Mouse (Mus musculus) lung, postnatal 0 days (tissue): ENCODE data around the gene Grm1. TPM values are rescaled to one million over a fixed set of nuclear protein-coding genes. Genes with fewer than 3 reads are reported as not detected.

Experiments used
- ATAC-seq: fragments of 200-750 bp; cut with Nextera tagmentation; 2 replicates; pipeline ENCODE4 v1.8.0; 2017; ENCODE audit warnings: moderate library complexity
- DNase-seq: peaks from one replicate; pipeline ENCODE4 v3.0.0-alpha.2; 2016; ENCODE audit warnings: low spot score
- H3K27ac ChIP-seq: fragments of 300-500 bp; sonication (generic); 2 replicates; pipeline ENCODE4 v1.5.1; 2014; ENCODE audit warnings: antibody characterized with exemption, mild to moderate bottlenecking, low read length, mixed read lengths
- H3K27me3 ChIP-seq: fragments of 300-500 bp; sonication (generic); replicated peaks from 2 replicates; pipeline ENCODE4 v1.6.1; 2014; ENCODE audit warnings: low read length, mixed read lengths; ENCODE audit not compliant: insufficient read depth
- H3K36me3 ChIP-seq: fragments of 300-500 bp; sonication (generic); 2 replicates; pipeline ENCODE4 v1.6.1; 2014; ENCODE audit warnings: low read length, mixed read lengths; ENCODE audit not compliant: insufficient read depth
- H3K4me1 ChIP-seq: fragments of 300-500 bp; sonication (generic); 2 replicates; pipeline ENCODE4 v1.6.1; 2014; ENCODE audit warnings: antibody characterized with exemption, low read depth, low read length, mixed read lengths; ENCODE audit not compliant: insufficient read depth
- H3K4me2 ChIP-seq: fragments of 300-500 bp; sonication (generic); replicated peaks from 2 replicates; pipeline ENCODE4 v1.6.1; 2014; ENCODE audit warnings: low read depth, mild to moderate bottlenecking, low read length, moderate library complexity, mixed read lengths
- H3K4me3 ChIP-seq: fragments of 300-500 bp; sonication (generic); 2 replicates; pipeline ENCODE4 v1.5.1; 2014; ENCODE audit warnings: low read depth, low read length
- H3K9ac ChIP-seq: fragments of 300-500 bp; sonication (generic); replicated peaks from 2 replicates; pipeline ENCODE4 v1.6.1; 2014; ENCODE audit warnings: low read depth, mild to moderate bottlenecking
- H3K9me3 ChIP-seq: fragments of 300-500 bp; sonication (generic); 2 replicates; pipeline ENCODE4 v1.6.1; 2016; ENCODE audit warnings: low read length, mixed read lengths
- CTCF ChIP-seq: IDR thresholded peaks from 2 replicates; pipeline ENCODE4 v1.5.1; 2016; ENCODE audit warnings: antibody characterized with exemption, mild to moderate bottlenecking
- EP300 ChIP-seq: IDR thresholded peaks from 2 replicates; pipeline ENCODE4 v1.6.1; 2016; ENCODE audit warnings: antibody characterized with exemption, mild to moderate bottlenecking, control low read depth
- WGBS: fragments of 180-500 bp; shearing (Covaris S2); extraction: QIAGEN DNeasy Blood & Tissue Kit; methylation state at CpG from one replicate; pipeline ENCODE4 v1.1.7; 2014; 5-methylcytosine and 5-hydroxymethylcytosine counted together
- polyA plus RNA-seq: library from polyadenylated mRNA; unstranded; fragments of >200 nt; fragmentation: Nextera tagmentation; extraction: Ambion mirVana; gene quantifications from 2 replicates; pipeline ENCODE4 v1.2.1, GENCODE M21; 2015

The Grm1 gene
- polyA plus RNA-seq, 1 experiment from 2014 or later = not detected

DNA sequence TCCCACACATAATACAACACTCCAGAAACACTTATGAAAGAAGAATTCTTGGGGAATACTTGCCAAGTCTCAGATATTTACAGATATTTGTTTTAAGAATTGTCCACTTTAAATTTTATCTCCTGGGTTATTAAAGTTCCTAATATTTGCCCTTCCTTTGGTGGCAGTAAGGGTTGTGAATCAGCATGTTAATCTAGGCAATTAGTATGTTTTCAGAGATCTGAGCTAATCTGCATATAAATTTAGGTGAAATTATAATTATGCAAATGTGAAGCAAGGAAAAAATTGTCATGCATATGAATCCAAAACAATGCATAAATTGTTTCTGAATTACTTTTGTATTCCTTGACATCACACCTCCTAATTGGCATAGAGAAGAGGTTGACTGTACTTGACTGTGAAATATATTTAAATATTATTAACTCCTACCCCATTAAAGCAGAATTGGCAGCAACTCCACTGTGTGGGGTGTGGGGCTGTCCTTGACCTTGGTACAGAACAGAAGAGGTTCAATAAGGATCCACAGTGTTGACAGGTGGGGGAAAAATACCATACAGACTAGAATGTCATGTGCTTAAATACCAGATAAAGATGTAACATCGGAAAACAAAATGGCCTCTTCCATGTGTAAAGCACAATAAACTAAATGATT is 37.6 kb downstream of the Grm1 start:
- 91% methylated on average over 1 of the region's 1 CpGs for WGBS
- Histone ChIP-seq H3K36me3 (no peaks in the 10 kb centered on the region), H3K9me3 (no peaks in the 10 kb centered on the region)

DNA sequence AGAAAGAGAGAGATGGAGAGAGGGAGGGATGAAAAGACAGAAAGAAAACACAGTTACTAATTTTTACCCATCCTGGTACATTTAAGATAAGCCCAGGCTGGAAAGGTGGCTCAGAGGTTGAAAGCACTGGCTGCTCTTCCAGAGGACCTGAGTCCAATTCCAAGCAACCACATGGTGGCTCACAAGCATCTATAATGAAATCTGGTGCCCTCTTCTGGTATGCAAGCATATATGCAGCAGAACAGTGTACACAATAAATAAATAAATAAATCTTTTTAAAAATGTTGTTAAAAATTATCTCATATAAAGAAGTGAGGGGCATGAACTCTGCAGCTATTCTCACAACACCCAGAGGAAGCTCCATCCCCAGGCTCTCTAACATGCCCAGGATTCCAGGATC is 42.8 kb downstream of the Grm1 start:
- Histone ChIP-seq H3K4me2 (no peak overlapping the region), H3K9ac (no peak overlapping the region), H3K36me3 (no peaks in the 10 kb centered on the region), H3K9me3 (no peaks in the 10 kb centered on the region), H3K27me3 (no peaks in the 10 kb centered on the region), H3K27ac (no peak overlapping the region), H3K4me3 (no peak overlapping the region), H3K4me1 (no peaks in the 10 kb centered on the region)
- ATAC-seq (no peak), DNase-seq (no peak)
- TF ChIP-seq EP300 (no peak), CTCF (no peak)

More for the DNA sequence above, 37.6 kb downstream of the Grm1 start:
- Histone ChIP-seq H3K27me3 (no peaks in the 10 kb centered on the region), H3K9ac (no peak overlapping the region), H3K4me3 (no peak overlapping the region), H3K4me2 (no peak overlapping the region), H3K27ac (no peak overlapping the region), H3K4me1 (no peaks in the 10 kb centered on the region)
- TF ChIP-seq EP300 = no peak
- no peak for TF ChIP-seq CTCF
- ATAC-seq = no peak
- no peak for DNase-seq

DNA sequence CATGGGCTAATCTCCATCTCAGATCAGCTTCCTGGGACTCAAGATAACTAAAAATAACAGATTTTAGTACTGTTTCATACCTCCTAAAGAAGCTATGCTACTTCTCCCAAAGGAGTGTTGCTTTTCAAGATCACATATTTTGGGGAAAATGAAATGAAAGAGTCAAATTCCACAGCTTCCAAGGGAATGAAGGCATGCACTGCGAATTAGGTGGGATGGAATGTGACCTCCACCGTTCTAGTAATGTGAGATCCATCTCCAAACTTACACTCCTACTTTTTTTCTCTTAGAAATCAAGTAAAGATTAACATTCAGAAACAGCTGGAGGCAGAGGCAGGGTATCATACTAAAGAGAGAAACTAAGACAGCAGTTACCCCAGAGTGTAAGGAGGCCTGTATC is 49.9 kb downstream of the Grm1 start:
- ATAC-seq (no peak), DNase-seq (no peak)
- Histone ChIP-seq H3K4me3 (no peak overlapping the region), H3K9ac (no peak overlapping the region), H3K4me1 (no peaks in the 10 kb centered on the region), H3K27ac (no peak overlapping the region), H3K36me3 (no peaks in the 10 kb centered on the region), H3K4me2 (no peak overlapping the region), H3K9me3 (no peaks in the 10 kb centered on the region), H3K27me3 (no peaks in the 10 kb centered on the region)
- whole genome bisulfite sequencing = 28% methylated on average over 2 of the region's 2 CpGs
- TF ChIP-seq EP300 (no peak), CTCF (no peak)

DNA sequence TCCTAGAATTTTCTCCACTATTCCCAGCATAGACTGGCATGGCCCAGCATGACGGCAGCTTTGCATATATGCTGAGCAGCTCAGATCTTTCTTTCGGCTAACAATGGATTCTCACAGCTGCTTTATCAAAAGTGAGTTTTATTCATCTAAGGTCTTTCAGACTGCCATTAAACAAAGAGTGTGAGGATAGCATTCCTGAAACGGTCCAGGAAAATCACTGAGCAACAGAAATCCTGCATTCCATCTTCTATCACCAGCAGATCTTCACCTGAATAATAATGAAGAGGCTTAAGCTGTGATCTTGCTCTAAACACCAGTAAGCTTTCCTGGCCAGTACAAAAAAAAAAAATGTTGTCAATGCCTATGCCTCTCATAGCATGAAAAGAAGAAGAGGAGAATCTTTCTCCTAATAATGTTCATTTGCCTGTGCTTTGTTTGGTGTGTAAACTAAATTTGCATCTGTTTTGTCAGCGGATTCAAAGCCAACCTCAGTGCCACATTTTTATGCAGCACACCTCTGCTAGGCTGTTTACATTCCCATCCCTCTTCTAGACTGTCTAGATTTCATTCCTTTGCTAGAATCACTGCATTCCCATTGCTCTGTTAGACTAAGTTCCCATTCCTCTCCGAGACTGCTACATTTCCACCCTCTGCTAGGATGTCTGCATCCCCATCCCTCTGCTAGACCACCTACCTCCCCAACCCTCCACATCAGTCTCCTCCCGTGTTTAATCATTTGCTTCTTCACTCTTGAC is 56.2 kb downstream of the Grm1 start:
- Histone ChIP-seq H3K9me3 (no peaks in the 10 kb centered on the region), H3K36me3 (no peaks in the 10 kb centered on the region), H3K27ac (no peak overlapping the region), H3K27me3 (no peaks in the 10 kb centered on the region), H3K4me3 (no peak overlapping the region), H3K4me1 (no peaks in the 10 kb centered on the region), H3K4me2 (no peak overlapping the region), H3K9ac (no peak overlapping the region)
- TF ChIP-seq EP300 (no peak), CTCF (no peak)
- no peak for DNase-seq
- no peak for ATAC-seq
- WGBS = 39% methylated on average over 6 of the region's 6 CpGs

DNA sequence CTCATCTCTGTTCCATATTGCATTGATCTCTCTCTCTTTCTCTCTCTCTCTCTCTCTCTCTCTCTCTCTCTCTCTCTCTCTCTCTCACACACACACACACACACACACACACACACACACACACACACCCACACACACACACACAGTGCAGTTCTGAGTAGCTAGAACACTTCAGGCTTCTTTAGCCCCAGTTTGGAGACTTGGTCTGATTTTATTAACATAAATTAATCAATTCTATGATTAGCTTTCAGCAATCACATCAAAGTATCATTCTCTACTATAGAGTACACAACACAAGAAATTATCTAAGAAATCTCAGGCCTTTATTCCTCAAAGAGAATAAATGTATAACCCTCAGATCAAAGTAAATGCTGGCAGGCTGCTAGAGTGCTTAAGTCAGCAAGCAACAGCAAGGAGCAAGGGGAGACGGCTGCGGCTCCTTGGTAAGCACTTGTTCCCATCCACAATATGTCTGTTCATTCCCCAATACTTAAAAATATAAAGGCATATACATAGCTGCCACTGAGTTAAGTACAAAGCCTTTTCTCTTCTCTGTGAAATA is 63.1 kb downstream of the Grm1 start:
- no peak for ATAC-seq
- no peak overlapping the region for H3K27ac ChIP-seq
- no peaks in the 10 kb centered on the region for H3K4me1 ChIP-seq
- no peak for TF ChIP-seq EP300
- TF ChIP-seq CTCF = no peak
- no peaks in the 10 kb centered on the region for H3K36me3 ChIP-seq
- no peak overlapping the region for H3K4me2 ChIP-seq
- no peaks in the 10 kb centered on the region for H3K27me3 ChIP-seq
- H3K9ac ChIP-seq = no peak overlapping the region
- no peaks in the 10 kb centered on the region for H3K9me3 ChIP-seq
- 49% methylated on average over 2 of the region's 2 CpGs for WGBS
- H3K4me3 ChIP-seq = no peak overlapping the region
- DNase-seq = no peak

GRCm38 (mm10) chr10:11013653-11014052 is 68.5 kb downstream of the Grm1 start:
- H3K27ac ChIP-seq = no peak overlapping the region
- no peaks in the 10 kb centered on the region for H3K36me3 ChIP-seq
- H3K27me3 ChIP-seq = no peaks in the 10 kb centered on the region
- TF ChIP-seq CTCF (no peak), EP300 (no peak)
- H3K4me1 ChIP-seq = no peaks in the 10 kb centered on the region
- DNase-seq (no peak), ATAC-seq (no peak)
- H3K9me3 ChIP-seq = no peaks in the 10 kb centered on the region
- 38% methylated on average over 3 of the region's 3 CpGs for WGBS
- no peak overlapping the region for H3K9ac ChIP-seq
- H3K4me2 ChIP-seq = no peak overlapping the region
- H3K4me3 ChIP-seq = no peak overlapping the region
